Mouse (Mus musculus) MEL (cell line): ENCODE measurements around the gene Rapgef1. TPM values are rescaled to one million over a fixed set of nuclear protein-coding genes. Genes with fewer than 3 reads are reported as not detected.

ENCODE experiments used
- DNase-seq: peaks from one replicate; pipeline ENCODE4 v3.0.0; 2011; ENCODE audit warnings: low read depth, low spot score
- H3K27ac ChIP-seq: 2 replicates; pipeline ENCODE4 v1.5.1; 2012; ENCODE audit warnings: low read depth, mild to moderate bottlenecking, control low read depth, low read length, moderate library complexity; ENCODE audit not compliant: control insufficient read depth
- H3K27me3 ChIP-seq, 2 experiments: fragments of 150-350 bp in 1 of 2; sonication (generic) in 1 of 2; 2 replicates each; pipeline ENCODE4 v1.6.1; 2012; ENCODE audit warnings: low read length in 2 of 2, mild to moderate bottlenecking in 2 of 2, improper control_type of control experiment in 1 of 2, moderate library complexity in 1 of 2; ENCODE audit not compliant: insufficient read depth in 2 of 2, control insufficient read depth in 1 of 2
- H3K36me3 ChIP-seq, 2 experiments: 2 replicates each; pipeline ENCODE4 v1.6.1; 2012 to 2014; ENCODE audit warnings: low read length in 2 of 2, improper control_type of control experiment in 1 of 2, inconsistent platforms in 1 of 2, mild to moderate bottlenecking in 1 of 2; ENCODE audit not compliant: insufficient read depth in 2 of 2, control insufficient read depth in 1 of 2
- H3K4me1 ChIP-seq, 2 experiments: fragments of 150-350 bp in 1 of 2; sonication (generic) in 1 of 2; 2 replicates each; pipeline ENCODE4 v1.6.1; 2012; ENCODE audit warnings: low read length in 2 of 2, improper control_type of control experiment in 1 of 2, mild to moderate bottlenecking in 1 of 2; ENCODE audit not compliant: insufficient read depth in 2 of 2, control insufficient read depth in 1 of 2
- H3K4me3 ChIP-seq, 2 experiments: fragments of 150-350 bp in 1 of 2; sonication (generic) in 1 of 2; 2 replicates each; pipeline ENCODE4 v1.5.1; 2012; ENCODE audit warnings: low read depth in 2 of 2, low read length in 2 of 2, mild to moderate bottlenecking in 2 of 2, moderate library complexity in 2 of 2, control low read depth in 1 of 2, improper control_type of control experiment in 1 of 2; ENCODE audit not compliant: control insufficient read depth in 1 of 2, insufficient read depth in 1 of 2
- H3K79me2 ChIP-seq: 2 replicates; pipeline ENCODE4 v1.6.1; 2012; ENCODE audit warnings: mild to moderate bottlenecking, low read length, moderate library complexity; ENCODE audit not compliant: control insufficient read depth, poor library complexity, insufficient read depth
- H3K9ac ChIP-seq: 2 replicates; pipeline ENCODE4 v1.6.1; 2012; ENCODE audit warnings: low read depth, mild to moderate bottlenecking, control low read depth, low read length, moderate library complexity; ENCODE audit not compliant: control insufficient read depth, poor library complexity, severe bottlenecking
- H3K9me3 ChIP-seq: fragments of 150-350 bp; sonication (generic); replicated peaks from 2 replicates; pipeline ENCODE4 v1.6.1; 2012; ENCODE audit warnings: mild to moderate bottlenecking, low read length, improper control_type of control experiment, moderate library complexity; ENCODE audit not compliant: insufficient read depth
- BHLHE40 ChIP-seq: IDR thresholded peaks from 2 replicates; pipeline ENCODE4 v1.6.1; 2012; ENCODE audit warnings: low read depth, mild to moderate bottlenecking, inconsistent platforms, low read length, improper control_type of control experiment, borderline replicate concordance
- CHD1 ChIP-seq: IDR thresholded peaks from 2 replicates; pipeline ENCODE4 v1.6.1; 2012; ENCODE audit warnings: low read depth, mild to moderate bottlenecking, inconsistent platforms, low read length, improper control_type of control experiment
- E2F4 ChIP-seq: IDR thresholded peaks from 2 replicates; pipeline ENCODE4 v1.6.1; 2011; ENCODE audit warnings: low read depth, low read length, improper control_type of control experiment, borderline replicate concordance
- ELF1 ChIP-seq: IDR thresholded peaks from 2 replicates; pipeline ENCODE4 v1.6.1; 2014; ENCODE audit warnings: low read depth, mild to moderate bottlenecking, inconsistent platforms, low read length, improper control_type of control experiment, moderate library complexity
- EP300 ChIP-seq, 2 experiments: IDR thresholded peaks; 2 replicates each; pipeline ENCODE4 v1.6.1; 2011; ENCODE audit warnings: improper control_type of control experiment in 2 of 2, low read length in 2 of 2, low read depth in 1 of 2, mild to moderate bottlenecking in 1 of 2
- ETS1 ChIP-seq: IDR thresholded peaks from 2 replicates; pipeline ENCODE4 v1.6.1; 2012; ENCODE audit warnings: low read depth, mild to moderate bottlenecking, inconsistent platforms, low read length, improper control_type of control experiment, moderate library complexity
- GABPA ChIP-seq: IDR thresholded peaks from 2 replicates; pipeline ENCODE4 v1.6.1; 2012; ENCODE audit warnings: low read depth, mild to moderate bottlenecking, inconsistent platforms, low read length, improper control_type of control experiment, moderate library complexity
- GATA1 ChIP-seq: IDR thresholded peaks from 2 replicates; pipeline ENCODE4 v1.6.1; 2011; ENCODE audit warnings: low read depth, low read length, improper control_type of control experiment
- KAT2A ChIP-seq: conservative IDR thresholded peaks from 2 replicates; pipeline ENCODE4 v1.6.1; 2012; ENCODE audit warnings: low read depth, low read length, improper control_type of control experiment, inconsistent platforms
- MAFK ChIP-seq: IDR thresholded peaks from 2 replicates; pipeline ENCODE4 v1.6.1; 2011; ENCODE audit warnings: low read depth, mild to moderate bottlenecking, low read length, improper control_type of control experiment, borderline replicate concordance
- MAX ChIP-seq: IDR thresholded peaks from 2 replicates; pipeline ENCODE4 v1.6.1; 2011; ENCODE audit warnings: low read length, improper control_type of control experiment
- MYB ChIP-seq: IDR thresholded peaks from 2 replicates; pipeline ENCODE4 v1.6.1; 2011; ENCODE audit warnings: mild to moderate bottlenecking, low read depth, low read length, improper control_type of control experiment
- POLR2A ChIP-seq, 2 experiments: IDR thresholded peaks; 2 replicates each; pipeline ENCODE4 v1.6.1; 2011 to 2012; ENCODE audit warnings: low read length in 2 of 2, mild to moderate bottlenecking in 2 of 2, control low read depth in 1 of 2, improper control_type of control experiment in 1 of 2, low read depth in 1 of 2, moderate library complexity in 1 of 2; ENCODE audit not compliant: control insufficient read depth in 1 of 2, insufficient read depth in 1 of 2, poor library complexity in 1 of 2
- RAD21 ChIP-seq: IDR thresholded peaks from 2 replicates; pipeline ENCODE4 v1.6.1; 2011; ENCODE audit warnings: mild to moderate bottlenecking, low read depth, low read length, improper control_type of control experiment
- SIN3A ChIP-seq: IDR thresholded peaks from 2 replicates; pipeline ENCODE4 v1.6.1; 2012; ENCODE audit warnings: low read length, improper control_type of control experiment, inconsistent platforms
- TAL1 ChIP-seq: IDR thresholded peaks from 2 replicates; pipeline ENCODE4 v1.6.1; 2012; ENCODE audit warnings: mild to moderate bottlenecking, inconsistent platforms, low read length, moderate library complexity, mixed read lengths
- TBP ChIP-seq: IDR thresholded peaks from 2 replicates; pipeline ENCODE4 v1.8.0; 2011; ENCODE audit warnings: low read depth, low read length, improper control_type of control experiment
- USF1 ChIP-seq: IDR thresholded peaks from 2 replicates; pipeline ENCODE4 v1.6.1; 2014; ENCODE audit warnings: low read depth, mild to moderate bottlenecking, inconsistent platforms, low read length, improper control_type of control experiment, moderate library complexity
- USF2 ChIP-seq, 2 experiments: IDR thresholded peaks; 2 replicates each; pipeline ENCODE4 v1.6.1; 2011 to 2012; ENCODE audit warnings: improper control_type of control experiment in 2 of 2, low read length in 2 of 2, borderline replicate concordance in 1 of 2, inconsistent platforms in 1 of 2, low read depth in 1 of 2, mild to moderate bottlenecking in 1 of 2; ENCODE audit not compliant: insufficient read depth in 1 of 2
- ZC3H11A ChIP-seq: IDR thresholded peaks from 2 replicates; pipeline ENCODE4 v1.6.1; 2012; ENCODE audit warnings: low read depth, mild to moderate bottlenecking, inconsistent platforms, low read length, improper control_type of control experiment
- ZNF384 ChIP-seq: IDR thresholded peaks from 2 replicates; pipeline ENCODE4 v1.6.1; 2012; ENCODE audit warnings: low read depth, mild to moderate bottlenecking, inconsistent platforms, low read length, improper control_type of control experiment
- polyA plus RNA-seq, 2 experiments: library from polyadenylated mRNA; stranded (reverse) in 1 of 2; unstranded in 1 of 2; fragments of >175 nt in 1 of 2; fragments of >200 nt in 1 of 2; gene quantifications; 2 replicates each; pipeline versions ENCODE4 v1.2.1 to v1.2.4; 2012; ENCODE audit warnings: low replicate concordance in 2 of 2, low read depth in 1 of 2; ENCODE audit not compliant: insufficient read length in 2 of 2, insufficient read depth in 1 of 2, missing spikeins in 1 of 2
- total RNA-seq: library from RNA; depleted of rRNA; stranded (reverse); fragments of 300-350 nt; gene quantifications from 2 replicates; pipeline ENCODE4 v1.2.3, GENCODE M21; 2012

Gene Rapgef1
- total and polyA plus RNA-seq, 3 experiments, result 57.2 to 88.3 (median 77.0) TPM

GRCm38 (mm10) chr2:29703104-29704081, 83.9 kb downstream of the Rapgef1 start:
- TF ChIP-seq USF2 (IDR thresholded peaks at IDR 0.05; ENCODE audit: borderline replicate concordance in 1 of 2, insufficient read depth in 1 of 2, low read depth in 1 of 2, low read length in 2 of 2), result no peak
- no peak for TF ChIP-seq TAL1
- TF ChIP-seq GABPA, result no peak
- TF ChIP-seq, all 39 proteins: peak for 0
- no peak overlapping the region for H3K4me3 ChIP-seq
- no peaks in the 10 kb centered on the region for H3K4me1 ChIP-seq
- no peak overlapping the region for H3K9ac ChIP-seq
- H3K9me3 ChIP-seq, result no peaks in the 10 kb centered on the region
- H3K79me2 ChIP-seq, result no peaks in the 10 kb centered on the region
- DNase-seq, result no peak
- H3K27ac ChIP-seq, result no peak overlapping the region
- H3K36me3 ChIP-seq, result peaks cover 0 to 7% of the 10 kb centered on the region in 2 experiments; a peak in 2 of 4 replicates
- H3K27me3 ChIP-seq, result no peaks in the 10 kb centered on the region

- Histone ChIP-seq H3K79me2 (no peaks in the 10 kb centered on the region), H3K4me3 (no peak overlapping the region), H3K27me3 (no peaks in the 10 kb centered on the region), H3K9ac (no peak overlapping the region), H3K36me3 (peaks cover 0 to 8% of the 10 kb centered on the region in 2 experiments; a peak in 1 of 4 replicates), H3K27ac (no peak overlapping the region), H3K4me1 (no peaks in the 10 kb centered on the region), H3K9me3 (no peaks in the 10 kb centered on the region)
- DNase-seq, result no peak
- no peak for TF ChIP-seq MAX
- no peak for TF ChIP-seq POLR2A (IDR thresholded peaks at IDR 0.05; ENCODE audit: control insufficient read depth in 1 of 2, insufficient read depth in 1 of 2, low read depth in 1 of 2, low read length in 2 of 2, poor library complexity in 1 of 2)
- no peak for TF ChIP-seq ZC3H11A
- TF ChIP-seq GATA1, result no peak
- TF ChIP-seq EP300 (IDR thresholded peaks at IDR 0.05; ENCODE audit: low read depth in 1 of 2, low read length in 2 of 2), result no peak
- TF ChIP-seq ZNF384, result no peak
- no peak for TF ChIP-seq MAFK
- no peak for TF ChIP-seq RAD21
- TF ChIP-seq ELF1, result no peak
- no peak for TF ChIP-seq USF1
- TF ChIP-seq SIN3A, result no peak
- TF ChIP-seq KAT2A, result no peak
- TF ChIP-seq USF2 (IDR thresholded peaks at IDR 0.05; ENCODE audit: borderline replicate concordance in 1 of 2, insufficient read depth in 1 of 2, low read depth in 1 of 2, low read length in 2 of 2), result no peak
- TF ChIP-seq TBP, result no peak
- no peak for TF ChIP-seq MYB
- no peak for TF ChIP-seq E2F4
- TF ChIP-seq CHD1, result no peak
- TF ChIP-seq BHLHE40, result no peak
- no peak for TF ChIP-seq GABPA
- TF ChIP-seq ETS1, result no peak
Observed at GRCm38 (mm10) chr2:29705493-29705892, 86.0 kb downstream of the Rapgef1 start.
